Mouse (Mus musculus): ENCODE measurements around the gene Tmem117.

Tmem117 gene

GRCm38 (mm10) chr15:94893201-94893600, 264.2 kb downstream of the Tmem117 start:
- no peak for DNase-seq (ENCODE audit: low spot score in 2 of 2)

DNA sequence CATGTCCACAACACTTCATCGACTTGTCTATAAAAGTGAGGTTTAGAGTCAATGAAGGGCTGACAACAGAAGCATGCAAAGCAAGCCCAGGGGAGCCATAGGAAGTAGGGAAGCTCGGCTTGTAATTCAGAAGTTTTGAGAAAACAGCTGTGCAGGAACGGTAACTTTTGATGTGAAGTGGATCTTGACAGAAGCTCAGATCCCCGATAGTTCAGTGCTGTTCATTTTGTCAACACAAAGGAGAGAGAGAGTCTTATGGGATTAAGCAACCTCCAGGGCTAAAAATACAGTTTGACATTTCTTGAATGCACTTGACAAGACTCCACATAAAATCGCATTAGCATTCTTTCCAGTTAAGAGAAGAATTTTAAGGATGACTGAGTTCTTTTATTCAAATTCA, 265.1 kb downstream of the Tmem117 start:
- no peak for DNase-seq (ENCODE audit: low spot score in 2 of 2)

GRCm38 (mm10) chr15:94895681-94896080, 266.6 kb downstream of the Tmem117 start:
- DNase-seq (ENCODE audit: low spot score in 2 of 2): no peak

DNA sequence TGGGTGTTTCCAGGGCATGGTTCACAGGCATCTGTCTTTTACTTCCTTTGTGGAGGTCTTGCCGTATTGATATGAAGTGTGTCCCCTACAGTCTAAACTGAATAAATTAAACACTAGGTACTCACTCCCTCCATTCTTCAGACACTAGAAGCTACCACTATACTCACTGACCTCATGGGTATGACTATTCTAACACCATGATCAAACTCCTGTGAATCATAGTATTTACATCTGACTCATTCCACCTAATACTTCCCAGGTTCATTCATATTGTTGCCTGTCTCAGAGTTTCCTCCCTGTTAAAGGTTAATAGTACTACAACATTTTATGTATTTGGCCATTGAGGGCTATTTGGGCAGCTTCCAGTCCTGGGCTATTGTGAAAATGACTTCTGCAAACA, 274.2 kb downstream of the Tmem117 start:
- DNase-seq (ENCODE audit: low spot score in 2 of 2): no peak

DNA sequence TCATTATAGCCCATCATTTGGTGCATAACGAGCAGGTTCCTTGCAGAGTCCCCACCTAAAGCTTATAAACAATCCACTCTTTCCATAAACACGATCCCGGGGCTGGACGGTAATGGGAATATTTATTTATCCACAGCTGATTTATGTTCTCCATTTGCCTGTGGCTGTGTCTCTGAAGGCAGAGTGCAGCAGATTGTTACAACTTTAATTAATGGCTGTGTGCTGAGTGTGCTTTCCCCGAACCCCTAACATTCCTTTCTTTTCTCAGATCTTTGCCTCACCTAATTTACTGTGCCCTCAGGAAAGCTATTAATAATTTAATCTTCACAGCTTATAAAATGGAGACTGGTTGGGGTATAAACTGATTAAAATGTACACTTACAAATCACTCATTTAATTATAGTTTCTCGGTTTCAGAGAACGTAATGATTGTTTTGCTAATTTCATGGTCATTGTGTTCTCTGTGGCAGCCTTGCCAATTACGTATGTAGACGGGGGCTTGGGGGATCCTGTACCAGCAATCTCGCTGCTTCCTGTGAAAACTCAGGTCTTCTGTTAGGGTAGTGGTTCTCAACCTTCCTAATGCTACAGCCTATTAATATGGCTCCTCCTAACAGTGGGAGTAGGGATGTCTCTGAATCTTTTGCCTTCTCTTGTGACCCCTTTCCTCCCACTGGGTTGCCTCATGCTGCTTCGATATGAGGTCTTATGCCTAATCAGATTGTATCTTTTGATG, 275.8 kb downstream of the Tmem117 start:
- DNase-seq (ENCODE audit: low spot score in 2 of 2): no peak

GRCm38 (mm10) chr15:94921672-94922071, 292.6 kb downstream of the Tmem117 start:
- DNase-seq (ENCODE audit: low spot score in 2 of 2): no peak

DNA sequence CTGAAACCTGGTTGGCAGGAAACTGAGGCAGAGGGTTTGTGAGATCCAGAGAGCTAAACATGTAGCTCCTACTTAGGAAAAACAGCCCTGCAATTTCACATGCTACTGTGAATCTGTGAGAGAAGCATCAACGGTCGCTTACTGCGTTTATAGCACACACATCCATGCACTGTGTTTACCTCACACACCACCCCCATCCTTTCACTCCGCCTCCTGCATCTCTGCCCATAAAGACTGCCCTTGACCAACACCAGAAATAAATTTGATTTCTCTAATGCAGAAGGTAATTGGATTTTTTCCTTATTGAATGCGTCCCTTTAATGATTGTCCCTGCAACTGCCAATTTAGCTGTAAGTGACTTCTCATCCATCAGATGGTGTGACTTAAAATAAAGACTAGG, 299.0 kb downstream of the Tmem117 start:
- no peak for DNase-seq (ENCODE audit: low spot score in 2 of 2)

- DNase-seq (ENCODE audit: low spot score in 2 of 2): no peak
Measured at GRCm38 (mm10) chr15:94930743-94931142, 301.7 kb downstream of the Tmem117 start.

DNA sequence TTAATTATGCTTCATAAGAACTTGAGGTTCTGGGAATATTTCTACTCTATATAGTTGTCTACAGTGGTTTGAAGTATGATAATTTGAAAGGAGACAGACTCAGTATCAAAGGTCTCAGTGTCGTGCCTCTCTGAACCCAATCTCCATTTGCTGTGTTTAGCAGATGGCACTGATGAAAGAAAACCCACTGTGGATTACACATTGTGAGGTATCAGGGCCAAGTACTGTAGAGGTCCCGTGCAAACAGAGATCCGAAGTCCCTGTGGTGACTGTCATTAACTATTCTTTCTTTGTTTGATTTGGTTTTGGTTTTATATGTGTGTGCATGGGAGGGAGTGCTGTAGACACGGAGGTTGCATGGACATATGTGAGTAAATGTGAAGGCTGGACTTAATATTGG, 304.0 kb downstream of the Tmem117 start:
- no peak for DNase-seq (ENCODE audit: low spot score in 2 of 2)

DNA sequence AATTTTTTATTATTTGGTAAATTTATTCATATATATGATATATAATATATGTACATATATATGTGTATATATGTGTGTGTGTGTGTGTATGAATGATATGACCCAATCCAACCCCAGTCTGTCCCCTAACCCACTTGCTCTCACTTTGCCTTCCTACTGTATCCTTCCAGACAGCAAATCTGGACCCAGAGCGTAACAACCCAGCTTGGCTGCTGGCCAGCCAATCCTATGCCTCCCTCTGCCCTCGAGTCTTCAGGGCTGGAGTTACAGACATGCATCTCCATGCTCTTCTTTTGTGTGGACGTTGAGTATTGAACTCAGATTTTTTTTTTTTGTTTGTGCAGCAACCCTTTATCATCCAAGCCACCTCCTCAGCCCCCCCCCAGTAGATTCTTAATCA, 304.4 kb downstream of the Tmem117 start:
- DNase-seq (ENCODE audit: low spot score in 2 of 2): no peak

- no peak for DNase-seq (ENCODE audit: low spot score in 2 of 2)
Measured at GRCm38 (mm10) chr15:94941954-94942353, 312.9 kb downstream of the Tmem117 start.

- DNase-seq (ENCODE audit: low spot score in 2 of 2): no peak
Measured at GRCm38 (mm10) chr15:94942465-94942864, 313.4 kb downstream of the Tmem117 start.

DNA sequence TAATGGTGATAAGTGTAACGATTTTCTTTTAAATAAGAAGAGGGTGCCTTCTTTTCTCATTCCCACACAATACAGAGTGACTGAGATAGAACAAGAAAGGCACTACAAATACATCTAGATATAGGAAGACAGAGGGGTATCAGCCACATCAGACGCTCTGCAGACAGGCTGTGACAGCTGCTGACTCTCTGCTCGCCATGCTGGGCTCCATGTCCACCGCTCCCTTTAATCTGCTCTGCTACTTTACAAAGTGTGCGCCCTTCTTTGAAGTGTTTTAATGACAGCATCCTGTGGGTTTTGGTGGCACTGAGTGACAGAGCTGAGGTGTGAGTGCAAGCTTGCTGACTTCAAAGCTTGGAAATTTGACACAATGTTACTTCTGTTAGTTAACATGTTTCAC, 314.9 kb downstream of the Tmem117 start:
- DNase-seq (ENCODE audit: low spot score in 2 of 2): no peak

DNA sequence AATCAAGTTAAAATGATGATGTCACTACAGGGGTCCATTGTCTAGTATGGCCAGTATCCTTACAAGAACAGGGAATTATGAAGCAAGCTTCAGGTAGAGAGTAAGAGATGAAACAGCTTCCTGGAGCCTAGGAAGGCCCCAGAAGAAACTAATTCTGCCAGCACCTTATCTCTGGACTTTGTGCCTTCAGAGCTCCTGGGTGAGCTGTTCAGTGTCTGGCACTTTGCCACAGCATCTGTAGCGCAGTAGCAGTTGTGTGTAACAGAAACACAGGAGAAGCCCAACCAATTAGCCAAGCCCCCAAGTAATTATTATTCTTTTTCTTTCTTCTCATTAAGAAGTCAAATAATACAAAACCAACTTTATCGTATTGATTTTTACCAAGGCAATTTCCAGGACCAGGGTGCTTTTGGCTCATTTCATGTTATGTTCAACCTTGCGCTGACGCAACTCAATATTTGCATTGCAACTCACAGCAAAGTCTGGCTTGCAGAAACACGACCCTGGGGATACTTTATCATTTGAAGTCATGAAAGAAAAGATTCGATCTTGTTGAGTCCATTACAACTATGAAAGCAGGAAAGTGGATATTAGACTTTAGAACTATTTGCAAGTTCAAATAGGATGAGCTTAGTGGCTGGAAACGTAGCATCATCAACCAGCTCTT, 322.5 kb downstream of the Tmem117 start:
- no peak for DNase-seq (ENCODE audit: low spot score in 2 of 2)

DNA sequence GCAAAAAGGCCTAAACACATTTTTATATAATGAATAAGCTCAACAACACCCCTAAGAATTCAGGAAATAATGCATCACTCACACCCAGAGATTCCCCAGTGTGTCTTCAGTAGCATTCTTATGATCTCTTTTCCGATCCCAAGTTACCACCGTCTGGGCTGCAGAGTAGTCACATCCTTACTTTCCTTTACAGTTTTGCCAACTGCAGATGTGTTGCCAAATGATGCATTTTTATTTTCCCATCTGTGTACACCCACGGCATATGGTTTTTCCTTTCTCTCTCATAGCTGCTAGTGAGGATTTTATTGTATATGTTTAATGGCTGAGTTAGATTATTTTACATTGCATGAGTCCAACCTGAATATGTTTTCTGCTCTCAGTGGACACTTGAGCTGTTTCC, 327.7 kb downstream of the Tmem117 start:
- DNase-seq (ENCODE audit: low spot score in 2 of 2): no peak

GRCm38 (mm10) chr15:94957202-94957601, 328.2 kb downstream of the Tmem117 start:
- no peak for DNase-seq (ENCODE audit: low spot score in 2 of 2)

- DNase-seq (ENCODE audit: low spot score in 2 of 2): no peak
Measured at GRCm38 (mm10) chr15:94967004-94967403, 338.0 kb downstream of the Tmem117 start.

DNA sequence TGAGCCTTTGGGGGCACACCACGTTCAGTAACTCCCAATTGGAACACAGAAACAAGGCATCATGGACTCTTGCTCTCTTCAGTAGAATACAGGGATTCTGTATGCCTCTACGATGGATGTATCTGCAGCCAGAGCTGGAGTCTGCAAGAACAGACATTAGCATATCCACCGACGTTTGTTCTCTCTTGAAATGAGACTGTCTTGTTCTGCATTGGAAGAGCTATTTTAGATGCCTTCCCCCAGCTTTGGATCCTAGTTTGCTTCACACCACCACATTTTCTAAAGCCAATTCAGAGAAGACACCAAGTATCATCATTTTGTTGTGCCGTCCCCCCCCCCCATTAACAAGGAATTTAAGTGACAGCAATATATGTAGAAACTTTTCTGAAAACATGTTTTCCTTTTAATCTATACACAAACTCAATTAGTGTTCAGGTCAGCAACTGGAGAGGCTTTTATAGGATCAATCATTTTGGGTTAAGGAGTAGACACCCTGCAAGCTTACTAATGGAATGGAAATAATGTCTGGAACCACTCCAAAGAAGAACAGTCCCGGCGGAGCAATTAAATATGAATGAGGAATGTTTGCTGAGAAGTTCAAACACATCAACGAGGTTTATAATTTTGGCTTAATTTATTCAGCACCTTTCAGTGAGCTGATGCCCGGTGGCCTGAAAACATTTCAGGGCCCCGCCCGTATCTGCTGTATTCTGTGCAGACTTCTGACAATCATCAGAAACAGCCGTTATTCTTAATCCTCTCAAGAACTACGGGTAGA, 339.6 kb downstream of the Tmem117 start:
- no peak for DNase-seq (ENCODE audit: low spot score in 2 of 2)

DNA sequence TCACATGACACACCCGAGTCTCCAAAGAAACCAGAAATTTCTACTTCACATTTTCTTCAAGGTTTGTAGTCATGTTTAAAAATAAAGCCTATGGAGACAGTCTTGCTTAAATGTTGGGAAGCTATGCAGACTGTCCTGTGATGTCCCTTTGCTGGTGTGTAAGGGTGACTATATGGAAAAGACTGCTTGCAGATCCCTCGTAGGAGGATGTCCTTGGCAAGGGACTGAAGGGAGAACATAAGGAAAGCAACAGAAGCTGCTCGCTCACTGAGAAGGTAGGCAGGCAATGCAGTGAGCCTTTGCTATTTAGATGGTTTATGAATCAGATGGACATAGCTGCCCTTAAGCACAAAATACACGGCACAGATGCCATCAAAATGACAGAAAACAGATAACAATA, 352.8 kb downstream of the Tmem117 start:
- no peak for DNase-seq (ENCODE audit: low spot score in 2 of 2)

GRCm38 (mm10) chr15:94995352-94995751, 366.3 kb downstream of the Tmem117 start:
- DNase-seq (ENCODE audit: low spot score in 2 of 2): no peak

- DNase-seq (ENCODE audit: low spot score in 2 of 2): no peak
Measured at GRCm38 (mm10) chr15:95005121-95005824, 376.2 kb downstream of the Tmem117 start.

- no peak for DNase-seq (ENCODE audit: low spot score in 2 of 2)
Measured at GRCm38 (mm10) chr15:95022251-95022650, 393.2 kb downstream of the Tmem117 start.

Measured in spleen, postnatal 36 days (tissue).